Mouse (Mus musculus): ENCODE measurements around the gene Mepce.
A peak's percentile ranks its signal among the peaks of the same experiment; 100 is the strongest.

The Mepce gene

DNA sequence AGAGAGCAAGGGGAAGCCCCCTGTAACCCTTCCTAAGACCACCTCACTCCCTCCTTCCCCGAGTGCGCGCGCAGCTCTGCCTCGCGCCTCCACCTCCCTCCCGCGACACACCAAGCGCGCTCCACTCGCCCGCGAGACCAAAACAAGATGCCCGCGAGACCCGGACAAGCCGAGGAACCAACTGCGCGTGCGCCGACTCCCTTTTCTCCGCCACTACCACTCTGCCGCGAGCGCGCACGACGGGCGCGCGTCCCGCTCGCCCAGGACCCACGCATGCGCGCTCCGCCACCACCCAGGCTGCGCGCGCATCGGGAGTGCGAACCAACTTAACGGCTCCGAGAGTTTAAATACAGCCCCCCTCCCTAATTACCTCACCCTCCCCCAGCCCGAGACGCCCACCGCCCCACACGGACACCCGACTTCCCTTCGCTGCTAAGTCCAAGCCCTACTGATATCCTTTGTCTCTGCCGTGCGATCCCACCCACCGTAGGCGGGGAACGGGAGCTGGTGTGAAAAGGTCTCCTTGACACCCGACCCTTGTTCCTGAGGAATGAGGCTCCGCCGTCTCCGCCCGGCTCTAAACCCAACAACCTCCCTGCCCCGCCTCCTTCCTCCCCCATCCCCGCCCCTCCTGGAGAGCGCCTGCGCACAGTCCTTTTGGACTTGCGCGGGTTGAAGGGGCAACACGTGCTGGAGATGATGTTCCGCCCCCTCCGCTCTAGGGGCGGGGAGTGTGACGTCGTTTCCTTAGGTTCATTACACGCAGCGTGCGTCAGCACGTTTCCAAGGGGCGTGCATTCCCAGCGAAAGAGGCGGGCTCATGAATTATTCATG lies 1.1 kb downstream of the Mepce start:
- DNase-seq = peak; percentile 99

DNA sequence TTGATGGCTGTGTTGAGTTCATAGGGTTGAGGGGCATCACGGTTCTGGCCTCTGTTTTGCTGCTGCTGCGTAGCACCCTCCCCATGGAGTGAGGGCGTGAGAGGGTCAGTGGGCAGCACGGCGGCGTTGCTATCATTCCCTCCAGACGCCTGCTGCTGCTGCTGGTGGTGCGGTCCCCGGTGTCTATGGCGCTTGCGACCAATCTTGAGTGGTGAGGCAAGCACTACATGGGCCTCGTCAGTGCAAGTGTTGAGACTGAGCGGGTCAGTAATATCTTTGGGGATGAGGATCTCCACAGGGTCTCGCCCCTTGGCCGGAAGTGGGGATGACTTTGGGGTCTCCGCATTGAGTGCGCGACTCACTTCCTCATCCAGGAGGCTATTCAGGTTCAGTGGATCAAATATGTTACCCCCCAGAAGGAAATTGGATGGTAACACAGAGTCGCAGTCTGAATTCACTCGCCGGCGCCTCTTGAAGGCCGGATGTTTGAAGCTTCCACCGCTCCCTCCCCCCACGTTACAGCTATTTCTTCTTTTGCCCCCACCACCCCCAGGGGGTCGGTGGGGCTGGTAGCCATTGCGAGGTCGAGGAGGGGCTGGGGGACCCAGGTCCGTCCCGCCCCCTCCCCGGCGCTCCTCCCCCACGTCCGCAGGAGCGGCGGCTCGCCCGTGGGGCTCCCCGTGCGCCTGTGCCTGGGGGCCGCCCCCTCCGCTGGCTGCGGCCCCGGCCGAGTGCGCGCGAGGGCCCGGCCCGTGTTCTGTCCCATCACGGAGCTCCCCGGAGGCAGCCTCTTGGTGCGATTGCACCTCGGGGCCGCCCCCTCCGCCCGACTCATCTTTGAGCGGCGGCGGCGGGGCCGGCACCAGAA lies 2.1 kb downstream of the Mepce start:
- peak; percentile 60 for DNase-seq

DNA sequence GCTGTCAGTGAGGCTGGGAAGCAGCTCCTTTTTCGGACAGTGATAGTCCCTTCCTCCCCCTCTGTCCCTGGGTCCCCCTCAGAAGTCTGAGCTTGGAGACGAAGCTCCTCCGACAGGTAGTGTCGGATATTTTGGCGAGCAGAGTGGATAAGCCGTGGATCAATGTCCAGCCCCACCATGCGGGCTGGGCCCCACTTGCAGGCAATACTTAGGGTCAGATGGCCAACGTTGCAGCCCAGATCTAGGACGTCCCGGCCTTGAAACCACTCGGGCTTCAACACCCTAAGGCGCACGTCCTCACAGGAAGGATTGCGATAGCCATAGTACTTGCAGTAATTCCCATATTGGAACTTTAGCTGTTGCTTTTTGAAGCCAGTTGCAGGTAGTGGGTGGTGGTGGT lies 2.9 kb downstream of the Mepce start:
- peak; percentile 37 for DNase-seq

DNA sequence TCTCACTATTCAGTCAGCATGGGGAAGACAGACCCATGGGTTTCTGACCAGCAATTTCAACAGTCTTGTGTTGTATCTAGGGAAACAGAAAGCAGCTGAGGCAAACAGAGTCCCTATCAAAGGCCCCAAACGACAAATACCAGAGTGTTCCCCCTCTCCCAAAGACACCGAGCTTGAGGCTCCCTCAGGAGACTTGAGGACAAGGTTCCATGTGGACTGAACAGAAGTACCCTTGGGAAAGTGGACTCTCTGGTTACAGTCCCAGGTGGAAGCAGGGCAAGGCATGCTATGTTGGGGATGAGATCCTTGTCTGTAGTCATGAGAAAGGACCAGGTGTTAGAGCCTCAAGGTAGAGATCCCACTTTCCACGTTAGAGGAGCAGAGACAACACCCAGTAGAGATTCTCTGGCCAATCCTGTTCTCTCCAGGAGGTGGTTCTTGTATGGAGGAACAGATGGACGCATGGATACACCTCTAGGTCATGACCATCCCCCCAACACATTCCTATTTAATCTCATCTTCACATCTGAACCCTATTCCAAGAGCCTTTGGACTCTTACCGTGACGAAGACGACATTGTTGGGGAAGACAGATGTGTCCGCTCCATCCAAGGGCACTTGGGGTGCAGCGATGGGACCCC lies 3.4 kb downstream of the Mepce start:
- no peak for DNase-seq

DNA sequence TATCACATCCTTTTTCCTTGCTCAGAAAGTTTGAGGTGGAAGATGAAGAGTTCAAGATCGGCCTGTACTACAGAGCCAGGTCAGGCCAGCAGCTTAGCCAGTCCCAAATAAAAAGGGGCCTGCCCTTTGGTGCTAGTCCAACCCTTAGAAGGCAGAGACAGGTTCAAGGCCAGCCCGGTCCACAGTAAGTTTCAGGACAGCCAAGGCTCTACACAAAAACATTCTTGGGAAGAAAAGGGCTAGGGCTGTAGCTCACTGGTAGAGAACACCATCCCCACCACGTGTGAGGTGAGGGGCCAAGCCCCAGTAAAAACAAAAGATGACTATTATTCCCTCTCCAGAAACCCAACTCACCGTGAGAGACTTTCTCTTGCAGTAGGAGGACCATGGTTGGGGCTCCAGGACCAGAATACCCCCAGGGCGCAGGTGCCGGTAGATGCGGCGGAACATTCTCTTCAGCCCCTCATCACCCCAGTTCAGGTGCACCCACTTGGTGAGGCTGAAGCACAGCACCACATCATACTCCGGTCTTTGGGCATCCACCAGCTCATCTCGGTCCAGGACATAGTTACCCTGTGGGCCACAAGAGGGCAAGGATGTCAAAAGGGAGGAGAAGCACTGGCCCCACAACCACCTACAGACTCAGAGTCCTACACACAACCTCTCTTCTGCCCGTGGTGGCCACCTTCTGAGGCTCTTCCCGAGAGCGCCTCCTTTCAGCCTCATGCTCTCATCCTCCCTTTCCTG lies 4.5 kb downstream of the Mepce start:
- peak; percentile 19 for DNase-seq

DNA sequence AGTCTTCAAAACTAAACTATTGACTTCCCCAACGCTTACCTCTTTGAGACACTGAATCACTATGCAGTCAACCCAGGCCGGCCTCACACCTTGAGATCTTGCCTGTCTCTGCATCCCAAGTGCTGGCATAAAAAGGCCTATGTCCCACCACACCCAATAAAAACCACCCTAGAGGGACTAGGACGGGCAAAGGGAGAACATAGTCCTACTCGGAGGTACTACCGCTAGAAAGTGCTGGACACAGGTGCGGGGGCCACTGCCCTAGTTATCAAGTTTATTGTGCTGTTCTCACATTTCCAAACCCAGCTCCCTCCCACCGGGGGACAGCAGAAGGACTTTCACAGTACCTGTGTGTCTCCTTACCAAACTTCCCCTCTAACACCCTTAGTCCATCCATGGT lies 5.8 kb downstream of the Mepce start:
- no peak for DNase-seq

DNA sequence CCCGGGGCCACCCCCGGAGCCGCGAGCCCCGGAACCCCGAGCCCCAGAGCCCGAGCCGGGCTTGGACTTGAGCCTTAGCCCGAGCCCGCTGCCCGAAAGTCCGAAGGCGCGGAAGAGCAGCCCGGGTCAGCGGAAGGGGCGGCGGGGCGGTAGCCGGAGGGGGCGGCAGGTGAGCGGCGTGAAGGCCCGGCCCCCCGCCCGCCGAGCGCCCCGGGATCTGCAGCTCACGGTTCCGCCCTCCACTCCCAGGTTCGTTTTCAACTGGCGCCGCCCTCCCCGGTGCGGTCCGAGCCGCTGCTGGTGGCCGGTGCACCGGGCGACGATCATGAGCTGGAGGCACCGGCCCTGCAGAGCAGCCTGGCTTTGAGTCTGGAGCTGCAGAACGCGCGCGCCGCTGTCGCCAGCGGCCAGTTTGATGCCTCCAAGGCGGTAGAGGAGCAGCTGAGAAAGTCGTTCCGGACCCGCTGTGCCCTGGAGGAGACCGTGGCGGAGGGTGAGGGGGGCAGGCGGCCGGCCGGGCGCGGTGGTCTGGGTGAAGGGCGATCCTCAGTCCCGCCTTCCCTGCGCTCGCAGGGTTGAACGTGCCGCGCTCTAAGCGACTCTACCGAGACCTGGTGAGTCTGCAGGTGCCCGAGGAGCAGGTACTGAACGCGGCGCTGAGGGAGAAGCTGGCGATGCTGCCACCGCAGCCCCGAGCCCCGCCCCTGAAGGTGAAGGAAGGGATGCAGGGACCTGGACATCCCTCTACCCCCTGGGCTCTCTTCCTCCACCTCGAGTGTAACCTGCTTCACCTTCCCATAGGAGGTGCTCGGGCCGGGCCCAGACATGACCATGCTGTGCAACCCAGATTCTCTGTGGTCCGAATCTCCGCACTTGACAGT lies 8.2 kb downstream of the Mepce start:
- DNase-seq = peak; percentile 37

DNA sequence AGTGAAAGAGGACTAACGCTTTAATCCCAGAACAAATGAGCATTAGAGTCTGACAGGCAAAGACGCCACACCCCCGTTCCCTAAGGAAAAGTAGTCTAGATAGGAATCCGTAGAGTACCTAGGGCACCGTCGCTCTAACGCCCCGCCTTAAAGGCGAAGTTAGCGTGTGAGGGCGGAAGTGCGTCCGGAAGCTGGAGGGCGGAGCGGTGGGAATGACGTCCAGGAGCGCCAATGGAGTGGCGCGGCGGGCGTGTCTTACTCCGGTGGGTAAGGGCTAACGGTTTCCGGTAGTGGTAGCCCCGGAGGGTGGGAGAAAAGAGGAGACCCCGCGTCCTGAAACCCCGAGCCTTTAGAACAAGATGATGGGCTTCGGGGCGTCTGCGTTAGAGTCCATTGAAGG lies 8.8 kb downstream of the Mepce start, which contains the start of gene Ppp1r35:
Gene Ppp1r35 (plus strand): TSS at position 215 of the 400 bp plus-strand sequence.
- DNase-seq = peak; percentile 96

DNA sequence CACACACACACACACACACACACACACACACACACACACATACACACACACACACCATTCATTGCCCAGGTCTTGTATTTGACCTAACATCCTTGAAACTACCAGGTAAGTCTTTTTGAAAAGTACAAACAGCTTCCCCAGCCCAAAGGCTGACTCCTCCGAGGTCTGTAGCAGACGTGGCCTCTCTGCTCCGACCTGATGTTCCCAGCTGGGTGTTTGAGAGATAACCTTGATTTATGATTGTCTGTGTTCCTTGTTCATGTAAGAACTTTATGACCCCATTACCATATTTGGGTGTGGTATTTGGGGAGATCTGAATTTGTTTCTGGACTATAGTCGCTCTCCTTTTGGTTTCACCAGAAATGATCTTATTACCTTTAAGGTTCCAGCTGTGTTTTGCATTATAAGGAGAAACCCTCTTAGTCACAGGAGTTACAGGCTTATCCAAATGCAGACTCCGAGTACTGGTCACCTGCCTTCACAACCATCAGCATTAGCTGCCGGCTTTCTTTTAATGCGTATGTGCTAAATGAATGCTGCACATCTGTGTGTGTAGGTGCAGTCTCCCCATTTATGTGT lies 10.1 kb downstream of the Mepce start:
- no peak for DNase-seq

DNA sequence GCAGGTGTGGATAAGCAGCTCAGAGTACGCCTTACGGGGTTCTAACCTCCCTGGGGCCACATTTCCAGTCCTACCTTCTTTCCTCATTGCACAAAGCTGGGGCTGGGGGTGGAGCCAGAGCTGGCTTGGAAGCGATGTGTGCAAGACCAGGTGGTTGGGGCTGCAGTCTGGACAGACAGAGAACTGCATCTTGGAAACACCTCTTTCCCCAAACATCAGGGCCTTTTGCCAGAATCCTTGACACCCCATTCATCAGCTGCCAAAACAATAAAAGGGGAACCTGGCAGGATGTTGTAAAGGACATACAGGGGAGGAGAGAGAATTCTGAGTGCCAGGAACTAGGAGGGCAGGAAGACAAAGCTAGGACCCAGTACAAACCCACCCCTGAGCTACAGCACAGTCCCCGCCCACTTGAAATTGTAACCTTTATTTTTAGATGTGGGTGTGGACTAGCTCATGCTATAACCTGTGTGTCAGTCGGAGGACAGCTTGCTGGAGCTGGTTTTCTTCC lies 11.0 kb downstream of the Mepce start:
- peak; percentile 74 for DNase-seq

DNA sequence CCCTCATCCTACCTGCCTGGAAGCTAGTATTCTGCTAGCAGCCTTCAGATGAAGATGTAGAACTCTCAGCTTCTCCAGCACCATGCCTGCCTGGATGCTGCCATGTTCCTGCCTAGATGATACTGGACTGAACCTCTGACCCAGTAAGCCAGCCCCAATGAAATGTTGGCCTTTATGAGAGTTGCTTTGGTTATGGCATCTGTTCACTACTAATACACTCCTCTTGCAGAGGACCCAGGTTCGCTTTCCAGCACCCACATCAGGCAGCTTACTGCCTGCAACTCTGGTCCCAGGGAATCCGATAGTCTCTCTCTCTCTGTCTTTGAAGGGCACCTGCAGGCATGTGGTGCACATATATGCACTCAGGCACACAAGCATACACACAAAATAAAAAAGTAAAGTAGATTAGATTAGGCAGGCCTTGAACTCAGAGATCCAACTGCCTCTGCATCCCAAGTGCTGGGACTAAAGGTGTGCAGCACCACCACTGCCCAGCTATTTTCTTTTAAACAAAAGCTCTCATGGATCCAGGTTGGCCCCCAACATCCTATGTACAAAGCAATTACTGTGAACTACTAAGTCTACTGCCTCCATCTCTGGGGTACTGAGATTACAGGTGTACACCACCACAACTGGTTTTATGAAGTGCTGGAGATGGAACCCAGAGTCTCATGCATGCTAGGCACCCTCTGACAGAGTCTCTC lies 11.7 kb downstream of the Mepce start:
- DNase-seq = no peak

DNA sequence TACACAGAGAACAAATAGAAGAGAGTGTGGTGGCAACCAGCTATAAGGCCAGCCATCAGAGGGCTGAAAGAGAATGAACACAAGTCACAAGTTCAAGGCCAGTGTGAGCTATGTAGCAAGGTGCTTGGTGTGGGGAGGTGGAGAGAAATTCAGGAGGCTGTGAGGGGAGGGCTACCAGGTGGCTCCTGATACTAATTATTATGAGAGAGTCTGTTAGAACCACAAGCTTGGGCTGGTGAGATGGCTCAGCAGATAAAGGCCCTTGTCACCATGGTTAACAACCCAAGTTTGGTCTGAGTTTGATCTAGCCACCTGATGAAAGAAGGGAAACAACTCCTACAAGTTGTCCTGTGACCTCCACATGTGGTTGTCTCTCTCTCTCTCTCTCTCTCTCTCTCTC lies 14.7 kb downstream of the Mepce start:
- DNase-seq = no peak

DNA sequence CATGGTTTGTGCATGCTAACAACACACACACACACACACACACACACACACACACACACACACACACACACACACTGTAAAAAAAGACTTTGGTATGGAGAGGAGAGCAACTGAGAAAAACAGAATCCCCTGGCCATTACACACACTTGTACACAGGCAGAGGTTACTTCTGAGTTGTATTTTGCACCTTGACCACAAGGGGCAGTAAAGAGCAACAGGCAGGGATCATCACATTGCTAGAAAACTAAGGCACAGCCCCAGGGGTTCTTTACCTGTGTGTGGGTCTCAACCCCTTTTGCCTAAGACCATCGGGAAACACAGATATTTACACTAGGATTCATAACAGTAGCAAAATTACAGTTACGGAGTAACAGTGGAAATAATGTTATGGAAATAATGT lies 16.7 kb downstream of the Mepce start:
- DNase-seq = peak; percentile 9

DNA sequence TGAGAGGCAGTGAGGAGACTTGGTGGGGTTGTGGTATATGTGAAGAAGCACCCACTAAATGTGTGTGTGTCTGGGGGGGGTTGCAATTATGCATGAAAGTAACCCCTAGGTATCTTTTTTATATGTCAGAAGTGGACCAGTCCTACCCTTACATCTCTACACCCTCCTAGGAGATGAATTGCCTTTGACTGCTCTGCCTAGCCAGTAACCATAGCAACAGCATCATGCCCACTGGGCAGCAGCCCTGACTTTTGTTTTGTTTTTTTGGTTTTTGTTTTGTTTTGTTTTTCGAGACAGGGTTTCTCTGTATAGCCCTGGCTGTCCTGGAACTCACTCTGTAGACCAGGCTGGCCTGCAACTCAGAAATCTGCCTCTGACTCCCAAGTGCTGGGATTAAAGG lies 19.0 kb downstream of the Mepce start:
- no peak for DNase-seq

DNA sequence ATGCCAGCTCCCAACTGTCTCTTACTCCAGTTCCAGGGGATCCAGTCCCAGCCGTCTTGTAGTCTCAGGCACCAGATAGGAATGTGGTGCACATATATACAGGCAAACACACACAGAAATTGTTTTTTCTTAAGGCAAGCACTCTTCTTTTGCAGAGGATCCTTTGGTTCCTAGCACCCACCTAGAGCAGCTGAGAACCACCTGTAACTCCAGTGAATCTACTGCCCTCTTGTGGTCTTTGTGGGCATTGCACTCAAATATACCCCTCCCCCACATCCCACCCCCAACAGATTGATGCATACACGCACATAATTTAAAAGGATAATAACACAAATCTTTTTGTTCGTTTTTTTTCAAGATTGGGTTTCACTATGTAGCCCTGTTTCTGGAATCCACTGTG lies 21.2 kb downstream of the Mepce start:
- DNase-seq = no peak

DNA sequence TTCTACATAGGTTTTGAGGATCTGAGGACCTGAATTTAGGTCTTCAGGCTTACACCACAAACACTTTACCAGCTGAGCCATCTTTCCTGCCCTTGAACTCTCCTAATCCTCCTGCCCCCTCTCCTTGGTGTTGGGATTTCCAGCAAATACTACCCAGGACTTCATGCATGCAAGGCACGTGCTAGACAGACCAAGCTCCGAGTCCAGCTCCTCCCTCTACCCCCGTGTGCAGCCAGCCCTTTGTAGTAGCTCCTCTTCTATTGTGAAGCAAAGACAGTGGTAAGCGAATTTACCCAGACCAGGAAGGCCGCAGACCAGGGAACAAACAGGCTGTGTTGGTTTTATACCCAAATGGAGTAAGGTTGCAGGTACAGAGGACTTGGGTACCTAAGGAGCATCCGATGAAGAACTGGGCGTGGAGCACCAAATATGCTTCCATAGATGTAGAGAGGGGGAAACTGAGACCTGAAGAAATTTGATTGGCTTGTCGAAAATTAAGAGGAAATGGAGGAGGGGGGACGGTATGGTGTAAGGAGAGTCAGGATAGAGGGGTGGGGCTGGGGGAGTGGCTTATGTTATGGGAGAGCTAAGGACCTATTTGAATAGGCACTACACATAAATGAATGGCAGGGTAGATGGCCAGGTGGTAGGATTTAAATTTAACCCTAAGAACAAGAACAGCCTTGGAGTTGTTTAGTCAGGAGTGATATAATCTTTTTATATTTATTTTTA lies 22.7 kb downstream of the Mepce start:
- peak; percentile 5 for DNase-seq

DNA sequence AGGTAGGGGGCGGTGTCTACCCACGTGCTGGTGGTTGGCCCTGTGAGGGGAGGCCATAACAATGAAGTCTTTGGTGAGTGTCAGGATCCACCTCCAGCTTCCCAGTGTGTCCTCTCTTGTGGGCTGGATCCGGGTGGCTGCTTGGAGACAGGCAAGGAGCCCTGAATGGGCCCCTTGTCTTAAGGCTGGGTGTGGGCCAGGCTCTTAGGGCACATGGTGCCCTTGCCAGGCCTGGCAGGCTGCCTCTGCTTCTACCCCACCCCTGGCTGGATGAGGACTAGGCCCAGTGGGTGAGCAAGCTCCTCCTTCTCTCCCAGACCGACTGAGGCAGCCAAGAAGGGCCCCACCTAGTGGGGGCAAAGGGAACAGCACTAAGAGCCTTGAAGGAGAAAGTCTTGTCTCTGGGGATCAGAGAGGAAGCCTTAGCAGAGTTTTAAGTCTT lies 27.5 kb downstream of the Mepce start:
- DNase-seq = peak; percentile 92

DNA sequence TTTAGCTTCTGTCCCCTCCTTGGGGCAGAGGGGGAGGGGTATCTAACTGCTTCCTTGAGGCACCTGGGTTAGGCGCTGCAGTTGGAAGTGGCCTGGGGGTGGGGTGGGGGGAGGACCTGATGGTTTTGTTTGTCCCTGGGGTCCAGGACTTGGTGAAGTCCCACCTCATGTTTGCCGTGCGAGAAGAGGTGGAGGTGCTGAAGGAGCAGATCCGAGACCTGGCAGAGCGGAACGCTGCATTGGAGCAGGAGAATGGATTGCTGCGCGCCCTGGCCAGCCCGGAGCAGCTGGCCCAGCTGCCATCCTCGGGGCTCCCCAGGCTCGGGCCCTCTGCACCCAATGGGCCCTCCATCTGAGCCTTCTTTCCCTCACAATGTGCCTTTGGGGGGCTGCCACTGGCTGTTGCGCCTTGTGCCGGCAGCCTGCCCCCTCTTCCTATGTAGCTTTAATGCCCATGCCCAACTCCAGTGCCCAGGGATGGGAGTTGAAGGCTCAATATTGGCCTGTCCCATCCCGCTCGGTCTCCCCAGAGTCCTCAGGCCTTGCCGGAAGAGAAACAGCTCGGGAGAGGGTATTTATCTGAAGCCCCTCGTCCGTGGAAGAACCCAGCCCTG lies 28.4 kb downstream of the Mepce start:
- DNase-seq = peak; percentile 6

DNA sequence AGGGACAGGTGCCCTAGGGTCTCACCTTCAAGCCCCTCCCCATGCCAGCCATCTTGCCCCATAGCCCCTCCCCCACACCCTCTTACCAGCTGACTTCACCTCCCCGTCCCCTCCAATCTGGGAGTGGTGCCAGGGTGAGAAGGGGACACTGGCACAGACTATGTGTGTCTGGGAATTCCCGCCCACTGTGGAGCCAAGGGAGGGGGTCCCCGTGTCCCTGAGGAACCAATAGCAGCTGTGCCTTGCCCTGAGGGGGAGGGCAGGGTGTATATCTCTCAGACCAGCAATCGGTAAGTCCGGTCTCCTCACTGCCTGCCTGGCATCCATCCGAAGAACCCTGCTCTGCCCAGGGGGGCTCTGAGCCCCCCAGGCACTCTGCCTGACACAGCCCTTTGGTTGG lies 29.6 kb downstream of the Mepce start:
- peak; percentile 43 for DNase-seq
